ENCODE assay signal across 1 mouse cellular context in the genomic region with DNA sequence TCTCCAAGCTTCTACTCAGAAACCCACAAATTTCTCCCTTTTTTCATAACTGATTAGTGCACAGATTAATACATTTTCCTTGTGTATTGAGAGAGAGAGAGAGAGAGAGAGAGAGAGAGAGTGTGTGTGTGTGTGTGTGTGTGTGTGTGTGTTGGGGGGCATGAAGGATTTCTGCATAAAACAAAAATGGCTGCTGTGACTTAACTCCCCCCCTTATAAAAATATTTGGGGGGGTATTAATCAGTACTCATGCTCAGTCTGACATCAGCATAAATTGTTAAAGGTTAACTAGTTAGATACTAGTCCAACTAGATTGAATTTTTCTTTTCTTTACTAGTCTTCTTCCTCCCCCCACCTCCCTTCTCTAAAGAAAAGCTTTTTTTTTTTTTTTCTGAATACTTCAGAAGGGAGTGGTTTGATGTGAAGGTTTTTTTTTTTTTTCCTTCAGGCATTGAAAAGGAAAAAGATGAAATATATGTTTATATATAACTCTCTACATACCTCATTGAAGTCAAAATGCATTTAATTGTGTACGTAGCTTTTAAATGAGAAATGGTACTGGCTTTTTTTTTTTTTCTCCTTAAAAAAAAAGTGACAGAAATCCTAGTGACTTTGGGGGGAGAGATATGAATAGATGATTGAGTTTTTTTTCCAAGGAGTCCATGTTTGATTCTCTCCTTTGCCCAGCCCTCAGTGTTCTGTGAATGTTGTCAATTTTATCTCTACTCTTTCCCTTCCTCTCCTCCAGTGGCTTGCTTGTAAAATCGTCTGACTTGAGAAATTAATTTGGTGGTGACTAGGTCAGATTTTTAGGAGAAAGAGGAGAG.
TF ChIP-seq lines count a peak whose summit lies in the region.

No protein-coding gene starts in this region.

TF ChIP-seq in ES-E14, 5 proteins besides CTCF, POLR2A, EP300 and RAD21 (continued from another document):
- TF ChIP-seq CHD2 (IDR thresholded peaks at IDR 0.05; ENCODE audit: low read depth, low read length) (no peak), HCFC1 (IDR thresholded peaks at IDR 0.05; ENCODE audit: borderline replicate concordance, insufficient read depth, low read length) (no peak), ZNF384 (IDR thresholded peaks at IDR 0.05; ENCODE audit: low read depth, low read length) (peak; percentile 24; the same call in 1 of the 2 replicates), ZC3H11A (IDR thresholded peaks at IDR 0.05; ENCODE audit: borderline replicate concordance, low read depth, low read length) (no peak)
